Mouse (Mus musculus): Measurements from ENCODE around the gene Lrrc32.

DNA sequence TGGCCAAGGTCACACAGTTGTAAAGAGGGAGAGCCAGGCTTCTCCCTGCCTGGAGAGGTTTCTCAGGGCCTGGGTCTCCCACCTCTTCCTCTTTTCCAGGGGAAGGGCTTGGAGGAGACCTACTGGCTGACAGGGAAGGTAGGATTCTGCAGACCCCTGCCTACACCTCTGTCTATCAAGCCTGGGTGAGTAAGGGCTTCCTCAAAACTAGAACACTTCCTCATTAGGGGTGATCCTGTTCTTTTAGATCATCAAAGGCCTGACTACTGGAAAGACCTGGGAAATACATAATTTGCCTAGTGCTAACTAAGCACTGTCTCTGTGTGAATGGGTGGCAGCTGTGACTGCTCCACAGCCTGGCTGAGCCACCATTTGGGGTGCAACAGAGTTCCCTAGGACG is 14.5 kb upstream of the Lrrc32 start:
- TF ChIP-seq POLR2A (IDR thresholded peaks at IDR 0.05; ENCODE audit: borderline replicate concordance, insufficient read depth, low read length) (no peak), CTCF (IDR thresholded peaks at IDR 0.05; ENCODE audit: borderline replicate concordance, insufficient read depth, low read depth, low read length) (no peak)
